In the genomic region with DNA sequence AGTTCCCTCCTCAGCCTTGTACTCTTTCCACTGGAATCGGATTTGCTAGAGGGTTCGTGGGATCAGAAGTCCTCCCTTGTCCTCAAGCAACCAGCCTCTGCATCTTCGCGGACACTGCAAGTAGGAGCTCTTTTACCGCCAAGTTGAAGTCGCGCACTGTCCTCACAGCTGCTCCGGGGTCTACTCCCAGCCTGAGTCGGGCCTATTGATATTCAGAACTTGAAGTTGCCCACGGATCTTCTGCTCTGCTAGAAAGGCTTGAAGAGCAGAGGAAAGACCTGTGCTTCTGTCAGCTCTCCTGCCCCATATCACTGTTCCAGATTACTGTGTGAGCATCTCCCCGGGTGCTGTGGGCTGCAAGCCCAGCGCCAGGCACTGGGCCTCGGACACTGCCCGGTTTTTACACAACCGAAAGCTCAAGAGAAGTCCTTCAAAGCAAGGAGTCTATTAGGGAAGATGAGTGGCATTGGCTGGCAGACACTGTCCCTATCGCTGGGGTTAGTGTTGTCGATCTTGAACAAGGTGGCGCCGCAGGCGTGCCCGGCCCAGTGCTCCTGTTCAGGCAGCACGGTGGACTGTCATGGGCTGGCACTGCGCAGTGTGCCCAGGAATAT, we compare ENCODE assay signal across 8 mouse cellular contexts. TPM values are rescaled to one million over a fixed set of nuclear protein-coding genes. Genes with fewer than 3 reads are reported as not detected.
DNase-seq lines count a peak whose midpoint lies in the region; ATAC-seq and TF ChIP-seq lines count a peak whose summit lies in the region.

No protein-coding gene starts in this region.

- peaks cover 9% of the 10 kb centered on the region; the same call in 1 of the 2 replicates for H3K27me3 ChIP-seq in kidney, embryonic 15.5 days
- peaks cover 31% of the 10 kb centered on the region for H3K27me3 ChIP-seq in heart, embryonic 16.5 days (ENCODE audit: control insufficient read depth, insufficient read depth, low read length)
- no peaks in the 10 kb centered on the region for H3K27me3 ChIP-seq in neural tube, embryonic 11.5 days (ENCODE audit: control insufficient read depth, insufficient read depth, low read length)

- TF ChIP-seq CTCF in cortical plate, adult 2 months (IDR thresholded peaks at IDR 0.05; ENCODE audit: extremely low read depth, insufficient read depth, low read length) = no peak

- H3K4me3 ChIP-seq in kidney, embryonic 15.5 days (replicated peaks) = peak overlapping the region; percentile 80
- H3K4me3 ChIP-seq in cortical plate, adult 2 months (ENCODE audit: insufficient read depth, low read length) = peak overlapping the region; percentile 69
- H3K4me3 ChIP-seq in heart, embryonic 16.5 days (ENCODE audit: low read length) = peak overlapping the region; percentile 86
- peak overlapping the region; percentile 72 for H3K4me3 ChIP-seq in neural tube, embryonic 11.5 days (ENCODE audit: low read depth, low read length)

- intact Hi-C loops in left cerebral cortex, postnatal 25 days (cut with DNase I) = loop anchor here (5.0 kb wide), 2 partner anchors 687 to 947 kb away; no protein-coding TSS in a partner anchor

- peak overlapping the region; percentile 55 for H3K27ac ChIP-seq in kidney, embryonic 15.5 days
- H3K27ac ChIP-seq in cortical plate, adult 2 months (ENCODE audit: insufficient read depth, low read length) = no peak overlapping the region
- H3K27ac ChIP-seq in heart, embryonic 16.5 days (ENCODE audit: low read length) = no peak overlapping the region
- H3K27ac ChIP-seq in neural tube, embryonic 11.5 days (ENCODE audit: low read depth, low read length) = no peak overlapping the region

- 2% methylated on average over 23 of the region's 23 CpGs for WGBS in kidney, embryonic 15.5 days
- 3% methylated on average over 23 of the region's 23 CpGs for WGBS in heart, embryonic 16.5 days
- 1% methylated on average over 23 of the region's 23 CpGs for WGBS in neural tube, embryonic 11.5 days

- ATAC-seq in kidney, embryonic 15.5 days (replicated peaks; ENCODE audit: low FRiP score) = peak; percentile 13; the same call in 1 of the 2 replicates
- no peak for ATAC-seq in heart, embryonic 16.5 days (replicated peaks; ENCODE audit: extremely low read depth, insufficient read depth, low FRiP score)
- peak; percentile 2; the same call in 1 of the 2 replicates for ATAC-seq in neural tube, embryonic 11.5 days (ENCODE audit: insufficient read depth, low FRiP score, low TSS enrichment)
- no peak for ATAC-seq in cerebellum, adult (ENCODE audit: insufficient number of reproducible peaks, low FRiP score, low TSS enrichment)

- DNase-seq in kidney, postnatal 25 days = no peak
- peak; percentile 20 to 42 for DNase-seq in left cerebral cortex, postnatal 25 days (ENCODE audit: low spot score in 2 of 2)
- peak; percentile 42 for DNase-seq in neural tube, embryonic 11.5 days (ENCODE audit: low spot score)
- no peak for DNase-seq in urinary bladder, postnatal 4 days (ENCODE audit: low spot score in 2 of 2)

- H3K9ac ChIP-seq in kidney, embryonic 15.5 days = peak overlapping the region; percentile 71
- peak overlapping the region; percentile 84 for H3K9ac ChIP-seq in heart, embryonic 16.5 days (ENCODE audit: low read length)
- H3K9ac ChIP-seq in neural tube, embryonic 11.5 days (ENCODE audit: low read length) = peak overlapping the region; percentile 74

- H3K36me3 ChIP-seq in kidney, embryonic 15.5 days = 0 out of 2 replicates have a peak, but pooled peaks cover 3% of the 10 kb centered on the region
- no peaks in the 10 kb centered on the region for H3K36me3 ChIP-seq in heart, embryonic 16.5 days (ENCODE audit: control insufficient read depth, insufficient read depth)
- H3K36me3 ChIP-seq in neural tube, embryonic 11.5 days (ENCODE audit: control insufficient read depth, insufficient read depth, low read length) = no peaks in the 10 kb centered on the region

- H3K4me1 ChIP-seq in kidney, embryonic 15.5 days = peaks cover 32% of the 10 kb centered on the region
- H3K4me1 ChIP-seq in cortical plate, adult 2 months (ENCODE audit: control insufficient read depth, insufficient read depth, low read length) = no peaks in the 10 kb centered on the region
- H3K4me1 ChIP-seq in heart, embryonic 16.5 days (ENCODE audit: control insufficient read depth, insufficient read depth, low read length) = peaks cover 15% of the 10 kb centered on the region
- H3K4me1 ChIP-seq in neural tube, embryonic 11.5 days (ENCODE audit: control insufficient read depth, insufficient read depth, low read length) = peaks cover 9% of the 10 kb centered on the region

- TF ChIP-seq POLR2A in cortical plate, adult 2 months (IDR thresholded peaks at IDR 0.05; ENCODE audit: extremely low read depth, insufficient read depth, low read length) = no peak

- H3K9me3 ChIP-seq in kidney, embryonic 15.5 days (replicated peaks) = no peaks in the 10 kb centered on the region
- no peaks in the 10 kb centered on the region for H3K9me3 ChIP-seq in heart, embryonic 16.5 days (replicated peaks; ENCODE audit: control insufficient read depth, low read length)
- no peaks in the 10 kb centered on the region for H3K9me3 ChIP-seq in neural tube, embryonic 11.5 days (ENCODE audit: control insufficient read depth, low read length)

- H3K4me2 ChIP-seq in kidney, embryonic 15.5 days = peak overlapping the region; percentile 71
- H3K4me2 ChIP-seq in heart, embryonic 16.5 days (ENCODE audit: low read depth, low read length) = peak overlapping the region; percentile 94
- H3K4me2 ChIP-seq in neural tube, embryonic 11.5 days (ENCODE audit: low read depth) = peak overlapping the region; percentile 97

RNA-seq across cellular contexts. Expression of a gene that starts 1.8 kb away (rescaled TPM):
- polyA plus RNA-seq in kidney, embryonic 15.5 days (2015; fragmentation: Nextera tagmentation; extraction: Ambion mirVana) = 34.8 and 36.3 TPM in 2 replicates
- polyA plus RNA-seq in cortical plate, adult 2 months (2012; rRNA removed) = 11.9 and 14.1 TPM in 2 replicates
- 14.6 and 19.4 TPM in 2 replicates for polyA plus RNA-seq in heart, embryonic 16.5 days (2015; fragmentation: Nextera tagmentation; extraction: Ambion mirVana)
- total RNA-seq in left cerebral cortex, postnatal 25 days (2021) = 10 to 100 TPM; 40.2 to 42.7 TPM
- polyA plus RNA-seq in neural tube, embryonic 11.5 days (2014; fragmentation: Nextera tagmentation; extraction: Ambion mirVana) = 104 and 127 TPM in 2 replicates

Comparison
In these comparisons a context has a peak if more than half of its experiments do, and no peak if none do; other contexts are left out.
1. ATAC-seq: peak in kidney, embryonic 15.5 days (single experiment) and neural tube, embryonic 11.5 days (single experiment); none in heart, embryonic 16.5 days (single experiment) and cerebellum, adult (single experiment).
2. DNase-seq: peak in left cerebral cortex, postnatal 25 days (2 of 2) and neural tube, embryonic 11.5 days (single experiment); none in kidney, postnatal 25 days (0 of 2) and urinary bladder, postnatal 4 days (0 of 2).
3. Peak in every context shown above with its lines, with median percentiles within 50 percentile points of each other: H3K4me2 ChIP-seq, H3K4me3 ChIP-seq and H3K9ac ChIP-seq.